Mouse (Mus musculus) CD4-positive helper T cell, adult 2 months (primary cell): ENCODE data around the gene Gm14408.
"Not testable (repeated sequence)": the region's sequence is repeated elsewhere in the genome, so short reads cannot be mapped to it uniquely, and the experiment has no call there.

Experiments
- DNase-seq: peaks from one replicate; pipeline ENCODE4 v3.0.0-alpha.2; 2012; ENCODE audit warnings: low read depth, missing footprints, low spot score

Gm14408 gene

DNA sequence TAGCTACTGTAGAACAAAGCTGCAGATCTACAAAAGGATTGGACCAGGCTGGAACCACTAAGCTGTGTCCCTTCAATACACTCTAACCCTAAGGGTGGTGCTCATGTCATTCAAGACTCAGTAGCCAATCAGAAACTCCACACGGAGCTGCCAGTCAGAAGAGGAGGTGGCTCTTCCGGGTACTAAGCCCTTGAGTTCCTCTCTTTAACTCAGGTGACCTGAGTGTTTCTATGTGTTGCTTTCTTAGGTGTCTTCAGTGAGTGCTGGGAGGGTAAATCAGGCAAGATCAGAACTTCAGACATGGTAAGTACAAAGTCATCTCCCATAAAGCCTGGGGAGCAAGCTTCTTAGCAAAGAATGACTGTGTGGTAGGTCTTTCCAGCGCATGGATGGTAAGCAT lies at the start of gene Gm14408:
TSS of gene Gm14408 (plus strand) at position 301 of the 400 bp plus-strand sequence.
- not testable (repeated sequence) for DNase-seq

GRCm38 (mm10) chr2:176798312-176798711 lies 32.6 kb upstream of the Gm14408 start, which contains the start of gene Gm14295:
Gene Gm14295 (plus strand): TSS chr2:176798612.
- DNase-seq = not testable (repeated sequence)

DNA sequence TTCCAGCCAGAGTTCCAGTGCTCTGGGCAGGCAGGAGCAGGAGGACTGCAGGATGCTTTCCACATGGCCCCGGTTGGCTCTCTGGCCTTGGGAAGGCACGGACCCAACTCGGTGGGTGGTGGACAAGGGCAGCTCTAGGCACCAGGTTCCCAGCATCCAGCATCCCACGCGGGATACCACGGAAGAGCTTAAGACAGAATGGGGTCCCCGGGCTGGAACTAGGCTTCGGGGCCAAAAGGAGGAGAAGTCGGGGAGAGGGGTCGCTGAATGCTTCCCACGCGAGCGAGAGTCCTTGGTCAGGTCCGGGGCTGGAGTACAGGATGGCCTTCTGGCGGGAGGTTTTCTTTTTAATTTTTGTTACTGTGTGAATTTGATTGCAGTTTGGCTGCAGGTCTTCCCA lies 32.2 kb upstream of the Gm14408 start:
- not testable (repeated sequence) for DNase-seq
